Mouse (Mus musculus): ENCODE results near the gene Fmr1nb. TPM values are rescaled to one million over a fixed set of nuclear protein-coding genes. Genes with fewer than 3 reads are reported as not detected.
A peak's percentile ranks its signal among the peaks of the same experiment; 100 is the strongest.
"Not testable (repeated sequence)": the region's sequence is repeated elsewhere in the genome, so short reads cannot be mapped to it uniquely, and the experiment has no call there.

The Fmr1nb gene
- total RNA-seq (2014; rRNA removed; ENCODE audit: low replicate concordance) (0.27 and 6.0 TPM in 2 replicates), polyA plus RNA-seq (2015; fragmentation: Nextera tagmentation; extraction: Ambion mirVana) (1.6 TPM in 1 of 2 replicates, not detected in the other)

- H3K4me1 ChIP-seq (ENCODE audit: control insufficient read depth, insufficient read depth), result no peaks in the 10 kb centered on the region
- H3K4me2 ChIP-seq (ENCODE audit: low read depth, low read length), result no peak within 1 kb of the TSS
- no peaks in the 10 kb centered on the region for H3K27me3 ChIP-seq (ENCODE audit: control insufficient read depth, insufficient read depth, low read length)
- H3K4me3 ChIP-seq (ENCODE audit: low read depth, low read length), result no peak within 1 kb of the TSS
- H3K36me3 ChIP-seq (replicated peaks; ENCODE audit: control insufficient read depth, insufficient read depth, low read length), result no peaks in the 10 kb centered on the region
- H3K27ac ChIP-seq (ENCODE audit: low read depth), result no peak within 1 kb of the TSS
- H3K9me3 ChIP-seq (replicated peaks; ENCODE audit: control insufficient read depth, low read length), result no peaks in the 10 kb centered on the region
- TF ChIP-seq CTCF (IDR thresholded peaks at IDR 0.05; ENCODE audit: low read depth) (no peak), EP300 (IDR thresholded peaks at IDR 0.05; ENCODE audit: low read depth) (no peak)
- ATAC-seq (ENCODE audit: insufficient read depth, low read depth) (no peak), DNase-seq (ENCODE audit: low spot score) (no peak)
- WGBS, result 73% methylated on average over 15 of the region's 15 CpGs
- H3K9ac ChIP-seq (replicated peaks; ENCODE audit: low read depth, low read length), result no peak within 1 kb of the TSS
Measured at GRCm38 (mm10) chrX:68761606-68762005, at the start of gene Fmr1nb. Gene Fmr1nb, plus strand, starts transcription at chrX:68761839.

GRCm38 (mm10) chrX:68736902-68737301, 24.7 kb upstream of the Fmr1nb start:
- Histone ChIP-seq H3K4me3 (ENCODE audit: low read depth, low read length) (no peak overlapping the region), H3K9me3 (replicated peaks; ENCODE audit: control insufficient read depth, low read length) (no peaks in the 10 kb centered on the region), H3K27ac (ENCODE audit: low read depth) (no peak overlapping the region), H3K36me3 (replicated peaks; ENCODE audit: control insufficient read depth, insufficient read depth, low read length) (no peaks in the 10 kb centered on the region), H3K4me1 (ENCODE audit: control insufficient read depth, insufficient read depth) (no peaks in the 10 kb centered on the region), H3K4me2 (ENCODE audit: low read depth, low read length) (no peak overlapping the region), H3K27me3 (ENCODE audit: control insufficient read depth, insufficient read depth, low read length) (no peaks in the 10 kb centered on the region), H3K9ac (replicated peaks; ENCODE audit: low read depth, low read length) (no peak overlapping the region)
- no peak for TF ChIP-seq CTCF (IDR thresholded peaks at IDR 0.05; ENCODE audit: low read depth)
- TF ChIP-seq EP300 (IDR thresholded peaks at IDR 0.05; ENCODE audit: low read depth), result no peak
- no peak for ATAC-seq (ENCODE audit: insufficient read depth, low read depth)
- WGBS, result 59% methylated on average over 1 of the region's 1 CpGs
- no peak for DNase-seq (ENCODE audit: low spot score)

GRCm38 (mm10) chrX:68740088-68740487, 21.6 kb upstream of the Fmr1nb start:
- DNase-seq (ENCODE audit: low spot score), result no peak
- TF ChIP-seq CTCF (IDR thresholded peaks at IDR 0.05; ENCODE audit: low read depth), result no peak
- TF ChIP-seq EP300 (IDR thresholded peaks at IDR 0.05; ENCODE audit: low read depth), result no peak
- Histone ChIP-seq H3K4me2 (ENCODE audit: low read depth, low read length) (no peak overlapping the region), H3K9ac (replicated peaks; ENCODE audit: low read depth, low read length) (no peak overlapping the region), H3K27me3 (ENCODE audit: control insufficient read depth, insufficient read depth, low read length) (no peaks in the 10 kb centered on the region), H3K27ac (ENCODE audit: low read depth) (no peak overlapping the region), H3K9me3 (replicated peaks; ENCODE audit: control insufficient read depth, low read length) (no peaks in the 10 kb centered on the region), H3K4me3 (ENCODE audit: low read depth, low read length) (no peak overlapping the region), H3K36me3 (replicated peaks; ENCODE audit: control insufficient read depth, insufficient read depth, low read length) (no peaks in the 10 kb centered on the region), H3K4me1 (ENCODE audit: control insufficient read depth, insufficient read depth) (no peaks in the 10 kb centered on the region)
- no peak for ATAC-seq (ENCODE audit: insufficient read depth, low read depth)
- 54% methylated on average over 2 of the region's 2 CpGs for WGBS

GRCm38 (mm10) chrX:68820449-68820848, 58.8 kb downstream of the Fmr1nb start:
- H3K9me3 ChIP-seq (replicated peaks; ENCODE audit: control insufficient read depth, low read length); H3K36me3 ChIP-seq (replicated peaks; ENCODE audit: control insufficient read depth, insufficient read depth, low read length); H3K4me1 ChIP-seq (ENCODE audit: control insufficient read depth, insufficient read depth); H3K27me3 ChIP-seq (ENCODE audit: control insufficient read depth, insufficient read depth, low read length); ATAC-seq (ENCODE audit: insufficient read depth, low read depth); H3K9ac ChIP-seq (replicated peaks; ENCODE audit: low read depth, low read length); H3K27ac ChIP-seq (ENCODE audit: low read depth); DNase-seq (ENCODE audit: low spot score): not testable (repeated sequence)
- Histone ChIP-seq H3K4me3 (ENCODE audit: low read depth, low read length) (peak overlapping the region; percentile 26; the same call in 1 of the 2 replicates), H3K4me2 (ENCODE audit: low read depth, low read length) (peak overlapping the region; percentile 44; the same call in 1 of the 2 replicates)
- 45% methylated on average over 2 of the region's 2 CpGs for WGBS

- DNase-seq (ENCODE audit: low spot score); H3K4me1 ChIP-seq (ENCODE audit: control insufficient read depth, insufficient read depth); H3K9ac ChIP-seq (replicated peaks; ENCODE audit: low read depth, low read length); H3K36me3 ChIP-seq (replicated peaks; ENCODE audit: control insufficient read depth, insufficient read depth, low read length); H3K27me3 ChIP-seq (ENCODE audit: control insufficient read depth, insufficient read depth, low read length); H3K9me3 ChIP-seq (replicated peaks; ENCODE audit: control insufficient read depth, low read length); H3K27ac ChIP-seq (ENCODE audit: low read depth): not testable (repeated sequence)
- peak within 1 kb of the TSS; percentile 44 for H3K4me2 ChIP-seq (ENCODE audit: low read depth, low read length)
- peak within 1 kb of the TSS; percentile 26 for H3K4me3 ChIP-seq (ENCODE audit: low read depth, low read length)
- 26% methylated on average over 18 of the region's 36 CpGs for whole genome bisulfite sequencing
- ATAC-seq (ENCODE audit: insufficient read depth, low read depth), result peak; percentile 75
Measured at GRCm38 (mm10) chrX:68821059-68821458, 59.4 kb downstream of the Fmr1nb start, which contains the start of gene Gm14698. Gene Gm14698, plus strand, starts transcription at chrX:68821093.
